In the genomic region with DNA sequence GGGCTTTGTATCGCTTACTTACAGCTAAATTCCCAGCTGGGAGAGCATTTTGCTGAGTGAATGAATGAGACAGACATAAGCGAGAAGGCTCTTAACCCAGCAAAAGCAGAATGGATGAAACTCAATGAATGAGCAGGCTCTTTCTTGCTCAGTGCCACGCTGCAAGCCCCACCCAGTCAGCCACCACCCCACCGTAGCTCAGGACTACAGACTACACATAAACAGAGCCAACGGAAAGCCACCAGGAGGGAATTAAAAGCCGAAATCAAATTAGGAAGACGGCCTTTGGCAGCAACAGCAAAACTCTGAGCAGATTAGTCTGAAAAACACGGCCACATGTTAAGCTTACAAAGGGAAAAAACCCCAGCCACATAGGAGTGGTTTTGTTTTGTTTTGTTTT, we compare ENCODE assay signal across 18 mouse cellular contexts. TPM values are rescaled to one million over a fixed set of nuclear protein-coding genes. Genes with fewer than 3 reads are reported as not detected.
DNase-seq lines count a peak whose midpoint lies in the region; ATAC-seq and TF ChIP-seq lines count a peak whose summit lies in the region.
"Had no signal": no experiment of that assay in that cellular context is flagged by ENCODE, and none has a peak within 500 bp of the region (broad histone marks: within the 10 kb centered on the region; RNA-seq: fewer than 3 reads in every experiment).

No protein-coding gene starts in this region.

- 0 out of 2 replicates have a peak, but pooled peaks cover 2% of the 10 kb centered on the region for H3K27me3 ChIP-seq in embryonic facial prominence, embryonic 11.5 days (ENCODE audit: control insufficient read depth, insufficient read depth, low read length)
- peaks cover 31% of the 10 kb centered on the region for H3K27me3 ChIP-seq in embryonic facial prominence, embryonic 10.5 days (replicated peaks; ENCODE audit: low read depth, poor library complexity, severe bottlenecking)
- no peaks in the 10 kb centered on the region for H3K27me3 ChIP-seq in midbrain, postnatal 0 days (ENCODE audit: insufficient read depth, low read length)
- H3K27me3 ChIP-seq in midbrain, embryonic 14.5 days (ENCODE audit: control insufficient read depth, insufficient read depth, low read length): no peaks in the 10 kb centered on the region
- no peaks in the 10 kb centered on the region for H3K27me3 ChIP-seq in kidney, embryonic 14.5 days (ENCODE audit: control insufficient read depth, insufficient read depth, low read length)
- H3K27me3 ChIP-seq: hindbrain, embryonic 15.5 days had no signal

- DNase-seq in adrenal gland, adult (ENCODE audit: inconsistent age in 2 of 2, low spot score in 1 of 2): peak; percentile 38 to 65
- no peak for DNase-seq in adrenal gland, adult 18-20 months (ENCODE audit: low spot score in 2 of 2)
- peak; percentile 49 for DNase-seq in embryonic facial prominence, embryonic 11.5 days (ENCODE audit: low spot score)
- DNase-seq in embryonic facial prominence, embryonic 10.5 days (ENCODE audit: low spot score): no peak
- DNase-seq in midbrain, postnatal 0 days (ENCODE audit: low spot score): peak; percentile 44
- DNase-seq in midbrain, embryonic 14.5 days: no peak
- DNase-seq: cerebellum, postnatal 14 days; embryo, embryonic 11 days; gastrocnemius, adult 2 months; gastrocnemius, postnatal 25 days; kidney, adult 8-10 months had no signal

- no peak for TF ChIP-seq CTCF in midbrain, postnatal 0 days (IDR thresholded peaks at IDR 0.05)
- no peak for TF ChIP-seq CTCF in embryonic fibroblast, embryonic 13.5 days (IDR thresholded peaks at IDR 0.05; ENCODE audit: borderline replicate concordance, insufficient read depth, low read length)

- no peaks in the 10 kb centered on the region for H3K9me3 ChIP-seq in embryonic facial prominence, embryonic 11.5 days (replicated peaks; ENCODE audit: control insufficient read depth, low read length)
- no peaks in the 10 kb centered on the region for H3K9me3 ChIP-seq in embryonic facial prominence, embryonic 10.5 days
- no peaks in the 10 kb centered on the region for H3K9me3 ChIP-seq in midbrain, postnatal 0 days (ENCODE audit: low read length)
- H3K9me3 ChIP-seq in midbrain, embryonic 14.5 days (ENCODE audit: control insufficient read depth, low read length): no peaks in the 10 kb centered on the region
- no peaks in the 10 kb centered on the region for H3K9me3 ChIP-seq in kidney, embryonic 14.5 days (ENCODE audit: control insufficient read depth, low read length)
- H3K9me3 ChIP-seq: forebrain, embryonic 13.5 days; heart, embryonic 12.5 days; hindbrain, embryonic 15.5 days had no signal

- WGBS in embryonic facial prominence, embryonic 11.5 days: 51% methylated on average over 8 of the region's 8 CpGs
- WGBS in embryonic facial prominence, embryonic 10.5 days: 58% methylated on average over 8 of the region's 8 CpGs
- 41% methylated on average over 8 of the region's 8 CpGs for WGBS in midbrain, postnatal 0 days
- WGBS in midbrain, embryonic 14.5 days: 60% methylated on average over 8 of the region's 8 CpGs
- WGBS in kidney, embryonic 14.5 days: 87% methylated on average over 8 of the region's 8 CpGs

- H3K27ac ChIP-seq in embryonic facial prominence, embryonic 11.5 days (replicated peaks; ENCODE audit: low read depth, low read length): no peak overlapping the region
- H3K27ac ChIP-seq in embryonic facial prominence, embryonic 10.5 days (replicated peaks): no peak overlapping the region
- H3K27ac ChIP-seq in midbrain, postnatal 0 days (ENCODE audit: low read depth, low read length): no peak overlapping the region
- no peak overlapping the region for H3K27ac ChIP-seq in midbrain, embryonic 14.5 days (replicated peaks; ENCODE audit: low read depth, low read length)
- peak overlapping the region; percentile 16; the same call in 1 of the 2 replicates for H3K27ac ChIP-seq in embryonic fibroblast, embryonic 13.5 days (ENCODE audit: insufficient read depth, low read length)
- H3K27ac ChIP-seq in kidney, embryonic 14.5 days (ENCODE audit: low read depth, low read length): no peak overlapping the region
- H3K27ac ChIP-seq: forebrain, embryonic 13.5 days; gastrocnemius, adult 2 months; hindbrain, embryonic 15.5 days had no signal

- H3K9ac ChIP-seq in embryonic facial prominence, embryonic 11.5 days (replicated peaks; ENCODE audit: low read length): no peak overlapping the region
- no peak overlapping the region for H3K9ac ChIP-seq in midbrain, postnatal 0 days (replicated peaks; ENCODE audit: low read length, poor library complexity, severe bottlenecking)
- H3K9ac ChIP-seq in midbrain, embryonic 14.5 days (replicated peaks; ENCODE audit: low read length): no peak overlapping the region
- H3K9ac ChIP-seq in kidney, embryonic 14.5 days (ENCODE audit: low read depth, low read length): no peak overlapping the region
- H3K9ac ChIP-seq: forebrain, embryonic 13.5 days; heart, embryonic 12.5 days; hindbrain, embryonic 15.5 days had no signal

- TF ChIP-seq POLR2A in embryonic fibroblast, embryonic 13.5 days (IDR thresholded peaks at IDR 0.05; ENCODE audit: low read depth, low read length): no peak

- 0 out of 2 replicates have a peak, but pooled peaks cover 2% of the 10 kb centered on the region for H3K4me1 ChIP-seq in embryonic facial prominence, embryonic 11.5 days (ENCODE audit: control insufficient read depth, insufficient read depth, low read length)
- H3K4me1 ChIP-seq in embryonic facial prominence, embryonic 10.5 days: peaks cover 52% of the 10 kb centered on the region
- H3K4me1 ChIP-seq in midbrain, postnatal 0 days (ENCODE audit: insufficient read depth, low read length): peaks cover 13% of the 10 kb centered on the region
- peaks cover 9% of the 10 kb centered on the region; the same call in 1 of the 2 replicates for H3K4me1 ChIP-seq in midbrain, embryonic 14.5 days (ENCODE audit: control insufficient read depth, insufficient read depth, low read length)
- H3K4me1 ChIP-seq in embryonic fibroblast, embryonic 13.5 days (ENCODE audit: control insufficient read depth, insufficient read depth, low read length): peaks cover 18% of the 10 kb centered on the region
- peaks cover 11% of the 10 kb centered on the region; the same call in 1 of the 2 replicates for H3K4me1 ChIP-seq in kidney, embryonic 14.5 days (ENCODE audit: control insufficient read depth, insufficient read depth, low read length)

- H3K4me2 ChIP-seq in embryonic facial prominence, embryonic 11.5 days (ENCODE audit: low read depth, low read length): no peak overlapping the region
- no peak overlapping the region for H3K4me2 ChIP-seq in midbrain, postnatal 0 days (ENCODE audit: low read depth, low read length, poor library complexity, severe bottlenecking)
- H3K4me2 ChIP-seq in midbrain, embryonic 14.5 days (ENCODE audit: low read length): no peak overlapping the region
- no peak overlapping the region for H3K4me2 ChIP-seq in kidney, embryonic 14.5 days (replicated peaks; ENCODE audit: low read depth, low read length)
- H3K4me2 ChIP-seq: forebrain, embryonic 13.5 days; heart, embryonic 12.5 days; hindbrain, embryonic 15.5 days had no signal

- H3K36me3 ChIP-seq in embryonic facial prominence, embryonic 11.5 days (replicated peaks; ENCODE audit: control insufficient read depth, insufficient read depth, low read depth, low read length): no peaks in the 10 kb centered on the region
- no peaks in the 10 kb centered on the region for H3K36me3 ChIP-seq in embryonic facial prominence, embryonic 10.5 days (replicated peaks)
- no peaks in the 10 kb centered on the region for H3K36me3 ChIP-seq in midbrain, postnatal 0 days (ENCODE audit: insufficient read depth, low read length)
- H3K36me3 ChIP-seq in midbrain, embryonic 14.5 days (ENCODE audit: control insufficient read depth, insufficient read depth, low read length): no peaks in the 10 kb centered on the region
- H3K36me3 ChIP-seq in kidney, embryonic 14.5 days (ENCODE audit: control insufficient read depth, insufficient read depth, low read length): no peaks in the 10 kb centered on the region
- H3K36me3 ChIP-seq: heart, embryonic 12.5 days; hindbrain, embryonic 15.5 days had no signal

- no peak overlapping the region for H3K4me3 ChIP-seq in embryonic facial prominence, embryonic 11.5 days (ENCODE audit: low read depth, low read length)
- no peak overlapping the region for H3K4me3 ChIP-seq in embryonic facial prominence, embryonic 10.5 days
- H3K4me3 ChIP-seq in midbrain, postnatal 0 days (ENCODE audit: low read depth, low read length): no peak overlapping the region
- no peak overlapping the region for H3K4me3 ChIP-seq in midbrain, embryonic 14.5 days (replicated peaks; ENCODE audit: low read depth, low read length)
- no peak overlapping the region for H3K4me3 ChIP-seq in embryonic fibroblast, embryonic 13.5 days (ENCODE audit: insufficient read depth, low read length)
- no peak overlapping the region for H3K4me3 ChIP-seq in kidney, embryonic 14.5 days (ENCODE audit: low read length)
- H3K4me3 ChIP-seq: forebrain, embryonic 13.5 days; gastrocnemius, adult 2 months; heart, embryonic 12.5 days; hindbrain, embryonic 15.5 days had no signal

- no peak for ATAC-seq in embryonic facial prominence, embryonic 11.5 days (replicated peaks; ENCODE audit: insufficient number of reproducible peaks, low FRiP score, low TSS enrichment, low read depth)
- ATAC-seq in midbrain, postnatal 0 days (ENCODE audit: low FRiP score): no peak
- ATAC-seq in midbrain, embryonic 14.5 days (ENCODE audit: low FRiP score, low TSS enrichment): no peak
- no peak for ATAC-seq in kidney, embryonic 14.5 days (ENCODE audit: low FRiP score, low TSS enrichment)
- ATAC-seq: forebrain, embryonic 13.5 days; inflammation-experienced regulatory T-cells, adult 6 months; intestine, postnatal 0 days had no signal

RNA-seq across cellular contexts. Expression of a gene that starts 3.4 kb away (rescaled TPM):
- total RNA-seq in adrenal gland, adult 18-20 months (2021): 10 to 100 TPM; 62.3 to 69.7 TPM
- polyA plus RNA-seq in embryonic facial prominence, embryonic 11.5 days (2014; fragmentation: Nextera tagmentation; extraction: Ambion mirVana): 14.0 and 14.6 TPM in 2 replicates
- polyA plus RNA-seq in embryonic facial prominence, embryonic 10.5 days (2016; fragmentation: Nextera tagmentation; extraction: Ambion mirVana): 11.4 and 12.1 TPM in 2 replicates
- total RNA-seq in midbrain, postnatal 0 days (2014; rRNA removed): 20.2 and 29.3 TPM in 2 replicates
- polyA plus RNA-seq in midbrain, postnatal 0 days (2015; fragmentation: Nextera tagmentation; extraction: Ambion mirVana): 21.7 and 28.5 TPM in 2 replicates
- 18.0 and 19.6 TPM in 2 replicates for polyA plus RNA-seq in midbrain, embryonic 14.5 days (2014; fragmentation: Nextera tagmentation; extraction: Ambion mirVana)
- 29.0 and 37.5 TPM in 2 replicates for polyA plus RNA-seq in embryonic fibroblast, embryonic 13.5 days (2011; ENCODE audit: insufficient read length, low read depth, missing spikeins)
- polyA plus RNA-seq in kidney, embryonic 14.5 days (2014; fragmentation: Nextera tagmentation; extraction: Ambion mirVana): 16.0 and 17.0 TPM in 2 replicates

RNA-seq across cellular contexts. Expression of a gene that starts 32.9 kb away (rescaled TPM):
- total RNA-seq in adrenal gland, adult 18-20 months (2021): 100 to 1,000 TPM; 111 to 164 TPM
- polyA plus RNA-seq in embryonic facial prominence, embryonic 11.5 days (2014; fragmentation: Nextera tagmentation; extraction: Ambion mirVana): 152 and 154 TPM in 2 replicates
- polyA plus RNA-seq in embryonic facial prominence, embryonic 10.5 days (2016; fragmentation: Nextera tagmentation; extraction: Ambion mirVana): 219 and 224 TPM in 2 replicates
- total RNA-seq in midbrain, postnatal 0 days (2014; rRNA removed): 28.8 and 31.0 TPM in 2 replicates
- polyA plus RNA-seq in midbrain, postnatal 0 days (2015; fragmentation: Nextera tagmentation; extraction: Ambion mirVana): 66.0 and 67.1 TPM in 2 replicates
- polyA plus RNA-seq in midbrain, embryonic 14.5 days (2014; fragmentation: Nextera tagmentation; extraction: Ambion mirVana): 54.5 and 63.3 TPM in 2 replicates
- polyA plus RNA-seq in embryonic fibroblast, embryonic 13.5 days (2011; ENCODE audit: insufficient read length, low read depth, missing spikeins): 95.5 and 107 TPM in 2 replicates
- polyA plus RNA-seq in kidney, embryonic 14.5 days (2014; fragmentation: Nextera tagmentation; extraction: Ambion mirVana): 152 and 171 TPM in 2 replicates

Comparison
In these comparisons a context has a peak if more than half of its experiments do, and no peak if none do; other contexts are left out.
1. DNase-seq: peak in adrenal gland, adult (2 of 2), embryonic facial prominence, embryonic 11.5 days (single experiment) and midbrain, postnatal 0 days (single experiment); none in adrenal gland, adult 18-20 months (0 of 2), embryonic facial prominence, embryonic 10.5 days (single experiment) and midbrain, embryonic 14.5 days (single experiment).